Comparison of ENCODE assay signal across 9 mouse cellular contexts in genomic region chr15:78610705-78611462, GRCm38 (mm10). TPM values are rescaled to one million over a fixed set of nuclear protein-coding genes. Genes with fewer than 3 reads are reported as not detected.
A peak's percentile ranks its signal among the peaks of the same experiment; 100 is the strongest.
DNase-seq lines count a peak whose midpoint lies in the region; ATAC-seq and TF ChIP-seq lines count a peak whose summit lies in the region.
"Had no signal": no experiment of that assay in that cellular context is flagged by ENCODE, and none has a peak within 500 bp of the region (broad histone marks: within the 10 kb centered on the region; RNA-seq: fewer than 3 reads in every experiment).

No protein-coding gene starts in this region.

- no peak for TF ChIP-seq POLR2A in brain, embryonic 14.5 days (IDR thresholded peaks at IDR 0.05; ENCODE audit: borderline replicate concordance, extremely low read depth, insufficient read depth, insufficient read length, poor library complexity, severe bottlenecking)

- TF ChIP-seq CTCF in brain, embryonic 14.5 days (IDR thresholded peaks at IDR 0.05; ENCODE audit: borderline replicate concordance, extremely low read depth, insufficient read depth, insufficient read length): no peak

- ATAC-seq in kidney, embryonic 14.5 days (ENCODE audit: low FRiP score, low TSS enrichment): no peak

- 50% methylated on average over 12 of the region's 12 CpGs for WGBS in kidney, embryonic 14.5 days

- H3K9ac ChIP-seq in kidney, embryonic 14.5 days (ENCODE audit: low read depth, low read length): no peak overlapping the region
- H3K9ac ChIP-seq: limb, embryonic 15.5 days had no signal

- H3K27me3 ChIP-seq in kidney, embryonic 14.5 days (ENCODE audit: control insufficient read depth, insufficient read depth, low read length): no peaks in the 10 kb centered on the region

- no peak overlapping the region for H3K4me3 ChIP-seq in kidney, embryonic 14.5 days (ENCODE audit: low read length)
- H3K4me3 ChIP-seq: limb, embryonic 15.5 days had no signal

- H3K4me1 ChIP-seq in kidney, embryonic 14.5 days (ENCODE audit: control insufficient read depth, insufficient read depth, low read length): no peaks in the 10 kb centered on the region

- no peaks in the 10 kb centered on the region for H3K9me3 ChIP-seq in kidney, embryonic 14.5 days (ENCODE audit: control insufficient read depth, low read length)
- H3K9me3 ChIP-seq: limb, embryonic 15.5 days had no signal

- DNase-seq in kidney, postnatal 14 days: peak; percentile 12
- peak; percentile 85 for DNase-seq in brain, embryonic 14.5 days (ENCODE audit: low read depth)
- DNase-seq in left cerebral cortex, adult 11 months (ENCODE audit: low spot score): peak; percentile 64
- peak; percentile 66 for DNase-seq in ovary, postnatal 36 days (ENCODE audit: low spot score)
- no peak for DNase-seq in c-Kit-positive CD71-positive TER-119-positive erythroid progenitor cells, embryonic 14.5 days (ENCODE audit: low spot score)
- DNase-seq in embryo, embryonic 10.5 days (ENCODE audit: low spot score): no peak
- DNase-seq in heart, adult 8-10 months (ENCODE audit: low spot score): no peak

- H3K36me3 ChIP-seq in kidney, embryonic 14.5 days (ENCODE audit: control insufficient read depth, insufficient read depth, low read length): no peaks in the 10 kb centered on the region
- H3K36me3 ChIP-seq: limb, embryonic 15.5 days had no signal

- H3K4me2 ChIP-seq in kidney, embryonic 14.5 days (replicated peaks; ENCODE audit: low read depth, low read length): no peak overlapping the region
- H3K4me2 ChIP-seq: limb, embryonic 15.5 days had no signal

- H3K27ac ChIP-seq in kidney, embryonic 14.5 days (ENCODE audit: low read depth, low read length): no peak overlapping the region
- H3K27ac ChIP-seq: limb, embryonic 15.5 days had no signal

RNA-seq across cellular contexts. Expression of gene Cyth4, which starts 14.0 kb away (rescaled TPM):
- 2.6 and 3.5 TPM in 2 replicates for polyA plus RNA-seq in kidney, embryonic 14.5 days (2014; fragmentation: Nextera tagmentation; extraction: Ambion mirVana)
- 4.0 and 4.8 TPM in 2 replicates for polyA plus RNA-seq in brain, embryonic 14.5 days (2012; rRNA removed)
- total RNA-seq in heart, adult 8-10 months (2022): 1 to 10 TPM; 4.2 to 8.7 (median 5.3) TPM

RNA-seq across cellular contexts. Expression of gene Rac2, which starts 38.3 kb away (rescaled TPM):
- polyA plus RNA-seq in kidney, embryonic 14.5 days (2014; fragmentation: Nextera tagmentation; extraction: Ambion mirVana): 6.1 and 7.6 TPM in 2 replicates
- polyA plus RNA-seq in brain, embryonic 14.5 days (2012; rRNA removed): 5.5 and 9.0 TPM in 2 replicates
- total RNA-seq in heart, adult 8-10 months (2022): 1 to 10 TPM; 1.2 to 7.6 (median 2.7) TPM

Comparison
In these comparisons a context has a peak if more than half of its experiments do, and no peak if none do; other contexts are left out.
1. DNase-seq: peak in kidney, postnatal 14 days (single experiment), brain, embryonic 14.5 days (single experiment), left cerebral cortex, adult 11 months (single experiment) and ovary, postnatal 36 days (single experiment); none in c-Kit-positive CD71-positive TER-119-positive erythroid progenitor cells, embryonic 14.5 days (single experiment), embryo, embryonic 10.5 days (single experiment) and heart, adult 8-10 months (single experiment).